Mouse (Mus musculus) neutrophil, adult 5-6 weeks (primary cell): ENCODE data around the gene Capn11. TPM values are rescaled to one million over a fixed set of nuclear protein-coding genes. Genes with fewer than 3 reads are reported as not detected.

Source experiments
- ATAC-seq: fragments of 151-379, 151-347 bp; 2 replicates; pipeline ENCODE4 v1.8.0; 2017; ENCODE audit warnings: mild to moderate bottlenecking, moderate TSS enrichment; ENCODE audit not compliant: insufficient number of reproducible peaks, poor library complexity, low FRiP score, severe bottlenecking; ENCODE audit errors: extremely low read depth
- total RNA-seq: library from RNA; stranded (forward); fragments of 200-1000 nt; gene quantifications from 2 replicates; pipeline ENCODE4 v1.2.3, GENCODE M21; 2017

The Capn11 gene
- total RNA-seq, 1 experiment from 2014 or later: 1.5 TPM

GRCm38 (mm10) chr17:45685171-45686092, 26.3 kb upstream of the Capn11 start:
- ATAC-seq: peak; percentile 30; the same call in 1 of the 2 replicates

DNA sequence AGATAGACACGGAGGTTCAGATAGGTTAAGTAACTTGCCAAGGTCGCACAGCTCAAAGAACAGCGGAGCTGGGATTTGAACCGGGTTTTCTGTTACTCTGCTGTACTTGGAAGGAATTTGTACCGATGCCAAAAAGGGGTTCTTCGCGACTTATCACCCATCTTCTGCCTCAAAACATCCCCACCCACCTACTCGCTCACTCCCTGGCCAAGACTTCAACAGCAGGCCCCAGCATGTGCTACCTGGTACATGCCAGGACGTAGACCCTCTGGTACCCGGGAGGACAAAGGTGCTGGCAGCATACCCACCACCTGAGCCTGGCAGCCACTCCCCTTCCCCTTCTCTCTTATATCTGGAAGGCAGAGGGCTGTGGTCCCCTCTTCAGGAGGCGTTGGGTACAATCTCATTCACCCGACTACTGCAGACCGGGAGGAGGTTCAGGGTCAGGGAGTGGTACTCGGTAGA, 25.6 kb upstream of the Capn11 start:
- ATAC-seq: no peak

- no peak for ATAC-seq
Measured at GRCm38 (mm10) chr17:45682843-45683242, 23.7 kb upstream of the Capn11 start.

- no peak for ATAC-seq
Measured at GRCm38 (mm10) chr17:45681588-45681987, 22.5 kb upstream of the Capn11 start.

GRCm38 (mm10) chr17:45680391-45680980, 21.4 kb upstream of the Capn11 start:
- no peak for ATAC-seq

- no peak for ATAC-seq
Measured at GRCm38 (mm10) chr17:45678106-45678505, 19.0 kb upstream of the Capn11 start.

DNA sequence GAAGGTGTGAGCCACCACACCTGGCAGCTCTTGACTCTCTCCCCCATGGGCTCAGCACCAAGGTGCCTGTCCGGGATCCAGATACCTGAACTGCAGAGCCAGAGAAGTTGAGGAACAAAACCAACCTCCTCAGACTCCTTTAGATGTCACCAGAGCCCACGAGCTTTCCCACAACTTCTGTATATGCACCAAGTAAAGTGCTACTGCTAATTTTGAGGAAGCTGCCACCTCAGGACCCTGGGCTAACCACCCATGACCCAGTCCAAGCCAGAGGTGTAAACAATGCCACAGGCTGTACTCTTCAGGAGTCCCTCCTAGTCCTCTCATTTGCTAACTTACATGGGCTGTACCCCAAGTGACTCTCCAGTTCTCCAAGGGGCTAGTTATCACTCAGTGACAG, 13.5 kb upstream of the Capn11 start:
- no peak for ATAC-seq

DNA sequence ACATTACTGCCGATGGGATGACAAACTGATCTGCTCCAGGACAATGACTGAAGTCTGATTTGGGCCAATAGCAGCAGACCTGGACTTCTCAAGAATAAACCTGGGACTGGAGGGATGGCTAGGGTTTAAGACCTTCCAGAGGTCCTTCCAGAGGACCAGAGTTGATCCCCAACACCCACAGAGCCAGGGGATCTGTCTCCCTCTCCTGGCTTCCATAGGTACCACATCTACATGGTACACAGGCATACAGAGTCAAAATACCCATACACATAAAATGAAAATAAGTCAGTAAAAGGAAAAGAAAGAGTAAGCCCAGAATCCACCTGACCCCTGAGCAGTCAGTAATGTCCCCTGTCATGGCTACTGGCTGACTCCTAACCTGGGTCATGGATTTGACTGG, 12.7 kb upstream of the Capn11 start:
- ATAC-seq: no peak

DNA sequence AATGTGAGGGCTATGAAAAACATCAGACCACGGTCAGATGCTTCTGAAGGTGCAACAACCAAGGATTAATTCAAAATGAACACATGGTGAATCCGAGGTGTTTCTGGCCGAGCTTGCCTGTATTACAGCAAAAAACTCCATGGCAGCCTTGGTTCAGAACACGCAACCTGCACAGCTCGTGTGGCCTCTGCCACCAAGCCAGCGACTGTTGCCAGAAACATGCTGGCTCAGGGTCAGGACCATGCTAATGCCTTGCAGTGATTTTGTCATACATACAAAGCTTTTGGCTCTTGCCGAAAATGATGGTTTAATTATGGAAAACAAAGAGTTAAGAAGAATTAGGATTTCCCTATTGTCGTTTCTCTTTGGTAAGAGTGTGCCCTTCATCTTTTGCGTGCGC, 8.9 kb upstream of the Capn11 start:
- ATAC-seq: no peak

DNA sequence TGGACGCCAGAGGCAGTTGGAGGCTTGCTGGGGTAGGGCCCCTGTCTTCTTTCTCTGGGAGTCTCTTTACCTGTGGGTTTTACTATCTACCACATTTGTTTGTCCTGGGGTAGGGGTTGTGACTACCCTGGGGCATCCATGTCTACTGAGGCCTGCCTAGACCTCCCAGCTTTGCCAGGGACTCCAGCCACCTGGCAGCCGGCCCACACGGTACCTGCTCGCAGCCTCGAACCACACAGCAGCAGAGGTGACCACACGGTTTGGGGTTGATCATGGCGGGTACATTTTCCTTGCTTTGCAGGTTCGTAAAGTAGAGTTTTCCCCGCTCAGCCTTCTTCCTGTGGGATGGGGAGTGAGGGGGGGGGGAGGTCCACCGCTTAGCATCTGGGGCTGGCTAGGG, 8.4 kb upstream of the Capn11 start:
- ATAC-seq: no peak

DNA sequence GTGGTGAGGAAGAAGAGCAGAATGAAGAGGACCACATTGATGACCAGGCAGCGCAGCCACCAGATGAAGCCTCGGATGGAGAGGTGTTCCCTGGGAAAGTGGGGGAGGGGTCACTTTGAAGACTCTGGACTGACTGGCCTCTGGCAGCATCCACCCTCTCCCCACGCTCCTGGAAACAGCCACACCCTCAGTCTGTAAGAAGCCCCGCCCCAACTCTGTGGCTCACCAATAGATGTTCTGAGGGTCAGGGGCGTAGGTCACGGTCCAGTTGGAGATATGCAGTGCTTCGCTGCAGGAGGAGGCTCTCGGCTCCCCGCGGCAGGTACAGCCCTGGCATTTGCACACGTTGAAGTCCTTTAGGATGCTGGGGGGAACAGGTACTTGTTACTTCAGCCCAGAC, 7.0 kb upstream of the Capn11 start:
- no peak for ATAC-seq

GRCm38 (mm10) chr17:45664608-45665007, 5.5 kb upstream of the Capn11 start:
- ATAC-seq: no peak

DNA sequence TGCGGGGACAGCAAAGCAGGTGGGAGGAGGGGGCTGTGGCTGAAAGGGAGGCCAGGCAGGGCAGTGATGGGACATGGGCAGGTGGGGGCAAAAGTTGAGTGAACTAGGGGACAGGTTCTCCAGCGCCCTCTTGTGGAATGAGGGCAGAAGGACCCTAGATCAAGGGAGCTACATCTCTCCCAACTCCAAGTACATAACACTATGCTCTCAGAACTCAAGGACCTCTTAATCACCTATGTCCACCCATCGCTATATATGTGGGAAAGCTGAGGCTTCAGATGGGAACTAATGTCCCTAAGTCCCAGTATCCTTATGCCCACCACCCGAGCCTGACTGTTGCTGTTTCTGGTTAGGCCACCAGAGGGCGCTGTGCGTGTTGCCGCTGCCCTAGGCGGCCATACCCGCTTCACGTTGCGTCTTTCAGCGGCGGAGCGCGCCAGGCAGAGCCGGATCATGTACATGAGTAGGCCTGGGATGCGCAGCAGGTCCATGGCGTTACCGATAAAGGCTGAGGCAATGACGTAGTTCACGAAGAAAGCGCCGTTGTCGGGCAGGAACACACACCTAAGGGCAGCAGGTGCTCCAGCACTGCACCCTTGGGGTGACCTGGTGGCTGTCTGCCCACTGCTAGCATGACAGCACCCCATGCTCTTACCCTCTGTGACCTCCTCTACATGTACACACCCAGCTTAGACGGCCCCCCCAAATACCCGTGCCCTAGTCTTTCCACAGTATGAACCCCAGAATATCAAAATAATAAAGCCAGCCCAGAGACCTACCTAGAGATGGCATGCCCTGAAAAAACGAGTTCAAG, 4.2 kb upstream of the Capn11 start:
- ATAC-seq: peak; percentile 39

DNA sequence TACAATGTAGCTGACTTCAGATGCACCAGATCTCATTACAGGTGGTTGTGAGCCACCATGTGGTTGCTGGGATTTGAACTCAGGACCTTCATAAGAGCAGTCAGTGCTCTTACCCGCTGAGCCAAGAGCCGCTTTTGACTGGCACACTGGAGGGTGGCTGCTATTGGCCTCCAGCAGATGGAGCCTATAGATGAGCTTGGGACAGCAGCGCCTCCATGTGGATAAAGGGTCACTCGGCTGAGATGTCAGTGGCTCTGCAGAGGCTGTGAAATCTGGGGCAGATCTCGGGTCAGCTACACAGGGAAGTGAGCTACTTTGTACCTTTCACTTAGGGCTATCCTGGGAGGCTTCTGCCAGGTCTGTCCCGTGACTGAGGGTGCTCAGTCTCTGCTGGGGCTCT, 3.3 kb downstream of the Capn11 start:
- no peak for ATAC-seq

DNA sequence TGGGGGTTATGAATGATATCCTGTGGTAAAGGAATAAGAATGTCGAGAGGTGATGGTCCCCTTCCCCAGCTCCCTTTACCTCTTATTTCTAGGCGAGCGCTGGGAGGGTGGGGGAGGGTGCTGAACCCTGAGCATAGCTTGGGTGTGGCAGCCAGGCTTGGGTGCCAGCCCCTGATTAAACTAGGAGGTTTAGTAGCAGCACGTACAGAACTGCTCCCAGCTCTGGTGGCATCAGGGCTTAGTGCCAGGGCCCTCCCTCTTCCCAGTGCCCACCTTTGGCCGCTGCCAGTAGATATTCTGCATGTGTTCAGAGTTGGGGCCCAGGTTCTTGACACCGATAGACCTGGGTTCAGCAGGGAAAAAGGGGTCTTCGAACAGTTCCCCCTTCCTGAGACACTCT, 5.9 kb downstream of the Capn11 start:
- ATAC-seq: no peak

- no peak for ATAC-seq
Measured at GRCm38 (mm10) chr17:45644185-45644584, 14.9 kb downstream of the Capn11 start.

GRCm38 (mm10) chr17:45642701-45643100, 16.4 kb downstream of the Capn11 start:
- 0 out of 2 replicates have a peak, but pooled peaks have one; percentile 30 for ATAC-seq

GRCm38 (mm10) chr17:45641981-45642380, 17.1 kb downstream of the Capn11 start:
- no peak for ATAC-seq

- no peak for ATAC-seq
Measured at GRCm38 (mm10) chr17:45638596-45639295, 20.4 kb downstream of the Capn11 start.
